Mouse (Mus musculus): ENCODE measurements around the gene Fbxo46.
A peak's percentile ranks its signal among the peaks of the same experiment; 100 is the strongest.

Gene Fbxo46

DNA sequence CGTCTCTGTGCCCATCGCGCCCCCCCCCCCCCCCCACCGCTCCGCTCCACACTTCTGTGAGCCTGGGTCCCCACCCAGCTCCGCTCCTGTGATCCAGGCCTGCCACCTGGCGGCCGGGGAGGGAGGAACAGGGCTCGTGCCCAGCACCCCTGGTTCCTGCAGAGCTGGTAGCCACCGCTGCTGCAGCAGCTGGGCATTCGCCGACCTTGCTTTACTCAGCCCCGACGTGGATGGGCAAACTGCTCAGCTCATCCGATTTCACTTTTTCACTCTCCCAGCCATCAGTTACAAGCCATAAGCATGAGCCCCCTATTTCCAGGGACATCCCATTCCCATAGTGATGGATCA is 26.5 kb upstream of the Fbxo46 start:
- DNase-seq (ENCODE audit: low read depth) = no peak

DNA sequence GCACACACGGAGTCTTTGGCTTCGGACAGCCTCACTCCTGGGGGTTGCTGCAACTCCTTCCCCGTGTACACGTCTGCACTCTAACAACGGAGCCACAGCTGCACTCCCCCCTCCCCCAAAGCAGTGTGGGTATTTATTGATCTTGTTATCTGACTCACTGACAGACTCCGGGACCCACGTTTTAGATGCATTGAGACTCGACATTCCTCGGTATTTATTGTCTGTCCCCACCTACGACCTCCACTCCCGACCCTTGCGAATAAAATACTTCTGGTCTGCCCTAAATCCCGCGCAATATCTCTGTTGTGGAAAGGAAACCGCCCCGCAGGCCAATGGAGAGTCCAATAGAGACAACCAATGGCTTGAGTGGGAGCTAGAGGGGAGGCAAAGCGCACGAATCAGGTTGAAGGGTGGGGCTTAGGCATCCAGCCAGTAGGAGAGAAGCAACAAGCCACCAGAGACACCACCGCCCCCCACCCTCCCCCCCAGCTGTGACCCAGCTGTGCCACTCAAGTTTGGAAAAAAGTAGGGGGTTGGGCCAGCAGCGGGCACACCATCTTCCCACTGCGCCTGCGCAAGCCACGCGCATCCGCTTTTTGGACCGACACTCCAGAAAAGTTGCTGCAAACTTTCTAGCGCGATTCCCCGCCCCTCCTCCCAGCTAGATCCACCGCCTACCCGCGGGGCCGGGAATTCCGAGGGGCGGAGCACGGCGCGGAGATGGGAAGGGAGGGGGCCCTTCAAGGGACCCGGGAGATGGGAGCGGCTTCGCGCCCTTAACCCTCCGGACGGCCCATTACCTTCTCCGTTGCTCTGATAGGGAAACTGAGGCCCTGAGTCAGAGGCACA is 25.9 kb upstream of the Fbxo46 start:
- peak; percentile 95 for DNase-seq (ENCODE audit: low read depth)

DNA sequence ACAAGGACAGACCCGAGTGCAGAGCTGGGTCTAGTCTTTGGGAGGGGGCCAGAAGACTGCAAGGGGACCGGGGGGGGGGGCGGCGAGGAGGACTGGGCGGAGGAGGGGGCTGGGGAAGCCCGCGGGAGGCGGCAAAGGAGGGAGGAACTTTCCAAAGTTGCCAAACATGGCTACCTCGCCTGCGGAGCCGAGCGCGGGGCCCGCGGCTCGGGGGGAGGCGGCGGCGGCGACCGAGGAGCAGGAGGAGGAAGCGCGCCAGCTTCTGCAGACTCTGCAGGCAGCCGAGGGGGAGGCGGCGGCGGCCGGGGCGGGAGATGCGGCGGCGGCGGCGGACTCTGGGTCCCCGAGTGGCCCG is 25.2 kb upstream of the Fbxo46 start, which contains the start of gene Six5:
Gene Six5 (plus strand): TSS at position 124 of the 355 bp plus-strand sequence.
- DNase-seq (ENCODE audit: low read depth) = no peak

DNA sequence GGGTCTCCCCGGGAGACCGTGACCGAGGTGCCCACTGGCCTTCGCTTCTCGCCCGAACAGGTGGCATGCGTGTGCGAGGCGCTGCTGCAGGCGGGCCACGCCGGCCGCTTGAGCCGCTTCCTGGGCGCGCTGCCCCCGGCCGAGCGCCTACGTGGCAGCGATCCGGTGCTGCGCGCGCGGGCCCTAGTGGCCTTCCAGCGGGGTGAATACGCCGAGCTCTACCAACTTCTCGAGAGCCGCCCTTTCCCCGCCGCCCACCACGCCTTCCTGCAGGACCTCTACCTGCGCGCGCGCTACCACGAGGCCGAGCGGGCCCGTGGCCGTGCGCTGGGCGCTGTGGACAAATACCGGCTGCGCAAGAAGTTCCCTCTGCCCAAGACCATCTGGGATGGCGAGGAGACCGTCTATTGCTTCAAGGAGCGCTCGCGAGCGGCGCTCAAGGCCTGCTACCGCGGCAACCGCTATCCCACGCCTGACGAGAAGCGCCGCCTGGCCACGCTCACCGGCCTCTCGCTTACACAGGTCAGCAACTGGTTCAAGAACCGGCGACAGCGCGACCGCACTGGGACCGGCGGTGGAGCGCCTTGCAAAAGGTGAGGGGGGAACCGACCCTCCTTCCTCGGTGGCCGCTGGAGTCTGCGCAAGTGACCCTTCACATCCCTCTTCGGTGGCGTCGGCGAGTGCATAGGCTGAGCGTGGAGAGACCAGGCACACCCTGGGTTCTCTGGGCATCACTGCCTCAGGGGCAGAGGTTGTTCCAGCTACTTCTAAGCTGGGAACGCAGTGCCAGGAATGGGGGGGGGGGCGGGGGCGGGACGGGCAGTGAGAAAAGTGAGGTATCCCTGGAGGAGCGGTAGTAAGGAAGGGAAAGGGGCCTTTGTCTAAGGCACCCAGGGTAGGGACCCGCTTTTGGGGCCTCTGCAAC is 24.6 kb upstream of the Fbxo46 start:
- no peak for DNase-seq (ENCODE audit: low read depth)

DNA sequence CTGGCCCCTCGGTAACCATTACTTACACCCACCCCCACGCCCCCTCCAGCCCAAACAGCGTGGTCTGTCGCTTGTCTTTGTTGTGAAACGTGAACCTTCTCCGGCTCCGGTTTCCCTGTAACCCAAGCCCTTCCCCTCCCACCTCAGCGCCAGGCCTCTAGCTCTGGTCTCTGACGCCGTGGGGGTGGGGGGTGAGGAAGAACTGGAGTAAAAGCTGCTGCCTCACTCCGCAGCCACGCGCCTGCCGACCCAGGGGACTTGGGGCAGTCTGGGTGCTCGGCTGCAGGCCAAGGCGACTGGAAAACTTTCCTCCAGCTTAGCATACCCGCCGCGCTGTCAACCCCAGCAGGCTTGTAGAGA is 23.9 kb upstream of the Fbxo46 start:
- DNase-seq (ENCODE audit: low read depth) = no peak

DNA sequence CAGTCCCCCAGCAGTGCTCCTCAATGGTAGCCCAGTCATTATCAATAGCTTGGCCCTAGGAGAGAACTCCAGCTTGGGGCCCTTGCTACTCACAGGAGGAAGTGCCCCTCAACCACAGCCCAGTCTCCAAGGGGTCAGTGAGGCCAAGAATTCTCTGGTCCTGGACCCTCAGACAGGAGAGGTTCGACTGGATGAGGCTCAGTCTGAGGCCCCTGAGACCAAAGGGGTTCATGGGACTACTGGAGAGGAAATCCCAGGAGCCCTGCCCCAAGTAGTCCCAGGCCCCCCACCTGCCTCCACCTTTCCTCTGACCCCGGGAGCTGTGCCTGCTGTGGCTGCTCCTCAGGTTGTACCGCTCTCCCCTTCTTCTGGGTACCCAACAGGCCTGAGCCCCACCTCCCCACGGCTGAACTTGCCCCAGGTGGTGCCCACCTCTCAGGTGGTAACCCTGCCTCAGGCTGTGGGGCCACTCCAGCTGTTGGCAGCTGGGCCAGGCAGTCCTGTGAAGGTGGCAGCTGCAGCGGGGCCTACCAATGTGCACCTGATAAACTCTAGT is 23.2 kb upstream of the Fbxo46 start:
- DNase-seq (ENCODE audit: low read depth) = no peak

DNA sequence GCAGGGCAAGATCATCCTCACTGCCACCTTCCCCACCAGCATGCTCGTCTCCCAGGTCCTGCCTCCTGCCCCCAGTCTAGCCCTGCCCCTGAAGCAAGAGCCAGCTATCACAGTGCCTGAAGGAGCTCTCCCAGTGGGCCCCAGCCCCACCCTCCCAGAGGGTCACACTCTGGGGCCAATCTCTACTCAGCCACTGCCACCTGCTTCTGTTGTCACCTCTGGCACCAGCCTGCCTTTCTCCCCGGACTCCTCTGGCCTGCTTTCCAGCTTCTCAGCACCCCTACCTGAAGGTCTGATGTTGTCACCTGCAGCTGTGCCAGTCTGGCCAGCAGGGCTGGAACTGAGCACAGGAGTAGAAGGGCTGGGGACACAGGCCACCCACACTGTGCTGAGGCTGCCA is 22.4 kb upstream of the Fbxo46 start:
- DNase-seq (ENCODE audit: low read depth) = no peak

DNA sequence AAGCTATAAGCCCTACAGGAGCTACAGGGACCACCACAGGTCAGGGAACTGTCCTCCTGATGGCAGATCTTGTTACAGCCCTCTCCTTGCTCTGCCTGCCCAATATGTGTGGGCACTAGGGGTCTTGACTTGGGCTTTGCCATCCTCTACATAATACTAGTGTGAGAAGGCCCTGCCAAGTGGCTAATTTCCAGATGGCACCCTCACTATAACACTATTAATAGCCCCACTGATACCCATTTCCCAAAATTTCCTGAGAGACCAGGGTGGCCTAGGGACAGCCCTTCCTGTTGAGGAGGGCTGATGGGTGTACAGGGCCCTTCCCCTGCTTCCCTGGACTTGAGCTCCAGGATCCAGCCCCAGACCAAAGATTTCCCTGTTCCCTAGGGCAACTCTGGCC is 21.8 kb upstream of the Fbxo46 start:
- DNase-seq (ENCODE audit: low read depth) = no peak

DNA sequence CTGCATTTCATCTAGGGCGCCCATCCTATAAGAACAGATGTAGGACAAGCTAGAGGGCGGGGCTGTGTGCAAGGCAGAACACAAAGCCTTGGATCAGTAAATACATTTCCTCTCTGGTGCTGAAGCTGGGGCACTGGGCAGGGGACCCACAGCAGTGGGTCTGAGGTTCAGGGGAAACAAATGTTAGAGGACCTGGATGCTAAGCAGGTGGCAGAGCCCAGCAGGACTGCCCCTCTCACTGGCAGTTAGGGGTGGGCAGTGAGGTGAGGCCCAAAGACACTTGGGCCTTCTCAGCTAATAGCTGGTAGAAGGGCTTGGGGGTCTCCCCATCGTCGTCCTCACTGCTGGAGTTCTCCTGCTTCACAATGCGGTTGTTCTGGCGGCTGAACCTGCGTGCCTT is 20.8 kb upstream of the Fbxo46 start:
- DNase-seq (ENCODE audit: low read depth) = no peak

DNA sequence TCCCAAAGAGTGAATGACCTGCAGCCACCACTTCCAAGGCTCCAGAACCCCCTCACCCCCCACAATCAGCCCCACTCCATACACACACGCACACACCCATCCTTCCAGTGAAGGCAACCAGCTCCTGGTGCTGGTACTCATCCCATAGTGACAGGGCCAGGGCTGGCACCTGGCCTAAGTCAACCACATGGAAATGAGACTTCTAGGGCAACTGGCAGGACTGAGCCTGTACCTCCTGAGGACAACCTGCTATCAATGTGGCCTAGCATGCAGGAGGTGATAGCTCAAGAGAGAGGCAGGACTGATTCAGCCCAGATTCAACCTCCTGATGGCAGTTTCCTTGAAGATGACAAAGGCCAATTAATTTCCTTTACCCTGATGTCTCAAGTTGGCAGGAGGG is 19.4 kb upstream of the Fbxo46 start:
- no peak for DNase-seq (ENCODE audit: low read depth)

DNA sequence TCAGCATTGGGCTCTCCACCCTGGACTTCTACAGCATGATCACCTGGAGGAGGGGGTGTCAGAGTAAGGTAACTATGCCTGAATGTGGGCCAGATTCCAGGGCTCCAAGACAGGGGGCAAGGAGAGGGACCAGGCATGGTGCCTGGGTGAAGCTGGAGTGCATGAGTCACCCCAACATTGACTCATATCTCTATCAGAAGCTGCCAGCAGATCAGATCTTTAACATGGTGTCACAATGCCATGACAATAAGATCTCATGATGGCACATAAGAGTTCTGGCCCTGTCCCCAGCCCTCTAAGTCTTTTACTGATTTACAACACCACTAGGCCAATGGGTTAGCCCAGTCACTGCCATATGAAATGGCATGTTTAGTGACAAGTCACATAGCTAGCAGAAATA is 15.9 kb upstream of the Fbxo46 start:
- DNase-seq (ENCODE audit: low read depth) = no peak

DNA sequence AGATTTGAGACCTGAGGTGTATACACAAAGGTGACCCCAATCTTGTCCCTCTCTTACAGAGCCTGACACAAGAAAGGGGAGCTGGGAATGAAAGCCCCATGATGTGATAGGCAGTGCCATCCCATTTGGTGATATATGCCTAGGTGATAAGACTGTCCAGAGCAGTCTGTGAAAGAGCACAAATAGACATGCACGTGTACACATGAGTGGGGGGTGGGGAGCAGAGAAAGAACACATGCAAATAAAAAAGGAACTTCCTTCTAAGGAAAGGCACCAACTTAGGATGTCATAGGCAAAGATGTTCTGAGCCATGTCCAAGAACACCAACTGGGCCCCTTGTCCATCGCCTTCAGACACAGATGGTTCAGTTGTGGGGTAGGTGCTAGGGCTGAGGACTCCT is 15.2 kb upstream of the Fbxo46 start:
- no peak for DNase-seq (ENCODE audit: low read depth)

DNA sequence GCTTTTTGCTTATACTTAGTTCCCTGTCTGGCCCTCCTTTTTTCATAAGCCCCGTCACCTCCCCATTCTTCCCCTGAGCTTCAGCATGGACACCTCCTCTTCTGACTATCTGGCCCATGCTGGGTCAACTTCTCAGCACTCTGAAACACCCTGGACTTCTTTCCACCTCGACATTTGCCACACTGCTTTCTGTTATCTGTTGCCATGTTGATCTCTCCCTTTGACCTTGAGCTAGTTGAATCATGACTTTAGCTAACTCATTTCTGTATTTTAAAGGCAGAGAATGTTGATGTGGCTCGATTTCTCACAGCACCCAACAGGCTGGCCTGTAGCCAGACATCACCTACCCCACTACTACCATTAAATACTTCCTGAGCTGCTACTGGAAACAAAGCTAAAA is 12.2 kb upstream of the Fbxo46 start:
- DNase-seq (ENCODE audit: low read depth) = no peak

DNA sequence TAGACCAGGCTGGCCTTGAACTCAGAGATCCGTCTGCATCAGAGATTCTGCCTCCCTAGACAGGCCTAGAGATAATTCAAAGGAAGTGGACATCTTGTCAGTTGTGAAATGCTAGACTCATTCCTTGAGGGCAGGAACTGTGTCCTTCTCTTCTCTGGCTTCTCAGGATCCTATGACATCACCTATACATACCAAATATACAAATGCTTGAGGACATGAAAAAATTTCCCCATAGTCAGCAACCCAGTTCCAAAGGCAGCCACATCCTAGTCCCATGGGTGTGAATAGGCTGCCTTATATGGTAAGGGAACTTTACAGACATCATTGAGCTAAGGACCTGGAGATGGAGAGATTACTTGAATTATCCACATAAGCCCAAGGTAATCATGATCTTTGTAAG is 10.1 kb upstream of the Fbxo46 start:
- DNase-seq (ENCODE audit: low read depth) = no peak

DNA sequence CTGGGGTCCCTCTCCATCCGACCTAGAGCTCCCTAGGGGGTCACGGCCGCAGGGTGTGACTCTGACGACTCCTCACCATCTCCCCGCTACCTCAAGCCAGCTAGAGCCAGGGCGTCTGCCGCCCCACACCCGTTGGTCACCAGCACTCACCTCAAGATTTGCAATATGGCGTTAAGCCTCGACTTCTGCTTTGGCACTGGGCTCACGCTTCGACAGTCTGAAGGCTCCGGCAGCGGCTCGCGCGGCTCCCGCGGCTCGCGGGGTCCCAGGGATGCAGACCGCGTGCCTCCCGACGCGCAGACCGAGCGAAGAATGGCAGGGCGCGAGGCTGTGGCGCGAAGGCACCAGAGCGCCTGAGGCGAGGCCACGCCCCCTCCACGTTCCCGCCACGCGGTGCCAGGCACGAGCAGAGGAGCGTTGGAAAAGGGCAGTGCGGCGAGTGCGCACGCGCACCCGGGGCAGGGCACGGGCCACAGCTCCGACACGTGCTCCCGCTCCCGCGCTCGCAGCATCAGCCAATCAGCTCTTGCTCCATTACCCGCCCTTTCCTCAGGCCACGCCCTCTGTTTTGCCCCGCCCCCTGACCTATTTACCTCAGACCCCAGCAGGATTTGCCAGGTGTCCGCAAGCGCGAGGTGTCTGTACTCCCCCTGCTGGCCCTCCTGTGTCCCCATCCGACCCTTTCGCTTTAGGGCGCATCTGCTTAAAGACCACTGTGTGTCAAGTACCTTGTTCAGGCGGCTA is 1.5 kb upstream of the Fbxo46 start, which contains the start of gene Gm4969:
Gene Gm4969 (minus strand): TSS at position 341 of the 744 bp plus-strand sequence.
- no peak for DNase-seq (ENCODE audit: low read depth)

DNA sequence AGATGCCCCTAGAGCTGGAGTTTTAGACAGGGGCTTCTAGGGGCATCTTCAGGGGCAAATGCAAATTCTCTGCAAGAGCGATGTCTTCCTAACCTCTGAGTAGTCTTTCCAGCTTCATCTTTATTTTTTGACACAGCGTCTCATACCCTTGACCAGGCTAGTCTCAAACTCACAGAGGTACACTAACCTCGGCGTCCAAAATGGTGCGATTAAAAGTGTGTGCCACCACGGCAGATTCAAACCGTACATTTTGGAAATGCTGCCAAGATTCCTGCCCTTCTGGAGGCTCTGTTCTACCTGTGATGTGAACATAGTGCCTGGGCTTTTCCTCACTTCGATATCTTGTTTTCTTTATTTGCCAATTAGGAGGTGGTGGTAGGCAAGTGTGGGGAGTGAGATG is 576 bp upstream of the Fbxo46 start:
- no peak for DNase-seq (ENCODE audit: low read depth)

DNA sequence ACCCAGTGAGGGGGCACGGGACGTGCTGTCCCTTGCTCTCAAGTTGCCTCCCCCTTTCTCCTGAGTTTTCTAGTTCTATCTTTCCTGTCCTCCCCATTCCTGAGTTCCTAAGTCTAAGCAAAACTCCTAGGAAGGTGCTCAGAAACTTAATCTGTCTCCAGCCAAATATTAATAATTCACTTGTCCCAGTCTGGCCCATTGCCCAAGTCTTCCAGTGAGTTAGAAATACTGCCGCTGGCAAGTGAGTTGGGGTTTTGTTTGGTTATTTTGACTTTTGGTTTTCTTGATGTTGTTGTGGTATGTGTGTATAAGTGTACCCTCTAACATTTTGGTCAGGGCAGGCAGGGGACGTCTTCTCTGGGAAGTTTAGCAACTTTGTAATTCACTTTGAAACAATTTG is 2.0 kb downstream of the Fbxo46 start:
- DNase-seq (ENCODE audit: low read depth) = no peak

DNA sequence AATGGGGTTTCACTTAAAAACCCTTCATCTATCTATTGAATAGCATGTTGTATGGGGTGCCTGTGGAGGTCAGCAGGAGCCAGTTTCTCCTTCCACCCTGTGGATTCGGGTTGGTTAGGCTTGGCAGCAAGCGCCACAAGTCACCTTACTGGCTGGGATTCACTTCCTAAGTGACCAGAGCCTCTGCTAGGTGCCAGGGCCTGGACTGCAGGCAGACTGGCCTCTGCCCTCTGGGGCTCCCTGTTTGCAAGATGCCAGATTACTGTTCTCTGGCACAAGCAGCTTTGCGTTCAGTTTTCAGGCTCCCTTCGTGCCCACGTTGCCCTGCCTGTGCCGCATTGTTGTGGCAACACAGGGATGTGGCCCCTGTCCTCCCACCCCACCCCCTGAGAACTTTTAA is 5.1 kb downstream of the Fbxo46 start:
- no peak for DNase-seq (ENCODE audit: low read depth)

DNA sequence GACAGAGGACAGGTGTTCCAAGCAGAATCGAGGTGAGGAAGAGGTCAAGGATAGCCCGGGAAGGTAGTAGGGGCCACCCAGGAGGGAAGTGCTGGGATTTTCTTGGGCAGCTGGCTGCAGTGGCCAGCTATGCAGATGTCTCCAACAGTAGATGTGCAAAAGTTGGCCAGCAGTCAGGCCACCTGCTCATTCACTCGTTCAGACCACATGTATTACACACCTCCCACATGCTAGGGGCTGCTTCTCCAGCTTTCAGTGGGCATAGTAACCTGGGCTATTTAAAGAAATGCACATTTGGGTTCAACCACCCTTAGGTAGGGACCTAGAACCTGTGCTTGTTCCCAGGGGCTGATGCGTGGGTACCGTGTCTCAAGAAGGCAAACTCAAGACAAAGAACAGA is 8.1 kb downstream of the Fbxo46 start:
- DNase-seq (ENCODE audit: low read depth) = no peak

DNA sequence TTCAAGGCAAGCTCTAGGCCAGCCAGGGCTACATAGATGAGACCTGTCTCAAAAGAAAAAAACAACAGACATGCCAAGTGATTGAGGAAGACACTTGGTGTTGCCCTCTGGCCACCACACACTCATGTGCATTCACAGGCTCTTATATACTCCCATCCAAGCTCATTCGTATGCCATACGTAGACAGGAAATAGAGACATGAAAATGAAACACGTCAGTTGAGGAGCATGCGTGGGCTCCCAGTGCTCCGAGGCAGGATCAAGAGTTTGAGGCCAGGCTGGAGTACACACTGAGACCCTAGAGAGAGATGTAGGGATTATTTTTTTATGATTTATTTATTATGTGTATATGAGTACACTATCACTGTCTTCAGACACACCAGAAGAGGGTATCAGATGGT is 9.7 kb downstream of the Fbxo46 start:
- no peak for DNase-seq (ENCODE audit: low read depth)

DNA sequence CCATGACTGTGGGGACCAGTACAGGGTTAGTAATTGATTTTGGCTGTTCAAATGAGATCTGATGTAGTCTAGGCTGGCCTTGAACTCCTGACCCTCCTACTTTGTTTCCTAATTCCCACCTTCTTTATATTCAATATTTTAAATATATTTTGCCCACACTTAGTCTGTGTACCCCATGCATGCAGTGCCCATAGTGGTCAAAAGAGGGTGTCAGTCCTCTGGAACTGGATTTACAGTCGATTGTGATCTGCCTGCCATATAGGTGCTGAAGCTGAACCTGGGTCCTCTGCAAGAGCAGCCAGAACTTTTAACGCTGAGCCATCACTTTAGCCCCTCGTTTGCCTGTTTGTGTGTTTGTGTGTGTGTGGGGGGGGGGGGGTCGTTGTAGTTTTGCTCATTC is 11.0 kb downstream of the Fbxo46 start:
- DNase-seq (ENCODE audit: low read depth) = no peak

DNA sequence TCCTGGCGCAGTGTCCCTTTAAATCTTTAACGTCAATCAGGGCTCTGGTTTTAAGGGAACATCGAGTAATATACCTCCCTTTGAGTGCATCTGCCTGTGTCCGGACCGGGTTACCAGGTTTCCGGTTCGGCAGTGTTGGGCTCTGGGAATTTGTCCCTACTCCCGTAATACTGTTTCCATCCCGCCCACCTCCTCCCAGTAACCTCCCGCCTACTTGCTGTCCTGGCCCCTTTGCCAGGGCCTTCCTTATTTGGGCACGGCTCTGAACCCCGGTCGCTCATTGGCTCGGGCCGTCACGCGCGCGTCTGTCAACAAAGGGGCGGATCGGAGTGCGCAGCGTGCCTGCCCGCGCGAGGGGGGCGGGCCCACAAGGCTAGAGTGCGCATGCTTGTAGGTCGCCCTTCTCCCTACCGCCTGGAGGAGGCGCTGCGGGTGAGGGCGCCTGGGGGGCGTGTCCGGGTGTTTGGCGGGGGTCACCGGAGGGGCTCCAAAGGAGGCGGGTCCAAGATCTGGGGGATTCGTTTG is 11.7 kb downstream of the Fbxo46 start:
- peak; percentile 99 for DNase-seq (ENCODE audit: low read depth)

All from fibroblast of lung, adult 2 months (primary cell).